Mouse (Mus musculus): ENCODE results near the gene Copg2.

Gene Copg2

DNA sequence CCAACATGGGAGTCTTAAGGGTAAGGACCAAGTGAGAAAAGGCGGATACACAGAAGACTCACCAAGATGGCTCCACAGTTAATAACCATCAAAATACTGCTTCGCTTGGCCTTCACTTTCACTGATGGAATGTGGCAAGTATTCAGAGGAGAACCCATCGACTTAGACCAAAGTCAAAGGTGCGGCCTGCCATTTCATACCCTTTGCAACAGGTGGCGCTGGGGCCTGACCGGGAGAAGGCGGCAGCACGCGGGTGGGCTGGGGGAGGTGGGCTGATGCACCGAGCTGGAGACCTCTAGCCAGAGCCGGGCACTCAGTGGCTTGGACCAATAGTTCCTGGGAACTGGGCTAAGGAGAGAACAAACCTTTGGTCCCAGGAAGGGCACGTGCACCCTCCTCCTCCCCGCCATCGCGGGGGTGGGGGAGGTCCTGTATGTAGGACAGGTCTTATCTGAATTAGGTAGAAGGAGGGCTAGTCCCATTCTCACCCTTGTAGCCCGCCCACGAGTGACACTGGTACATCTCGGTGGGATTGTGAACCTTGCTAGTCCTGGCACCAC, 163.9 kb downstream of the Copg2 start:
- no peak for DNase-seq

DNA sequence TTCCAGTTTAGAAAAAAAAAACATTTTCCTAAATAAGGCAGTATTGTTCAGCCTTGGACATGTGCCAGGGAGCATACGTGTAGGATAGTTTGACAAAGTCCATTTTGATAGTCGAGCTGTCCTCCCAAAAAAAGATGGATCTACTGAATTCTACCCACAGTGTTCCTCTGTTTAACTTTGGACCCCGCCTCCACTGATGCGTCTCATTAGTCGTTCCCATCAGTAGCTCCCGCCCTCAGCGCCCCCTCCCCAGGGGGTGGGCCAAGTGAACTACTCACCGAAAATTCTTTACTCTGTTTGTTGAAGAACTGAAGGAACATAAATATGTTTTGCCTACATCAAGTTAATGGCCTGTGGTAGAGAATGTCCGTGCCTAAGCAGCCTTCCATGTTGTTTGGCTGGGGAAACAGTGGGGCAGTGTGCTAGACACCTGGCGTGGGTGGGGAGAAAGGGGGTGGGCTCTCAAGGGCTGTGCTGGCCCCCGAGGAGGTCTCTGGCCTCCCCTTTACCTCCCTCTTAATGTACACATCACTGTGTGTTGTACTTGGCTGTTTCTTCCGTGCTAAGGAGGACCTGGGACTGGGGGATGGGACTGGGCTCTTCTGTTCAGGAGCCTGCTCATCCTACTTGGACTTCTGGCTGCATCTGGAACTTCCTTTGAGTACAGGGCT, 166.2 kb downstream of the Copg2 start:
- DNase-seq = peak; percentile 52

DNA sequence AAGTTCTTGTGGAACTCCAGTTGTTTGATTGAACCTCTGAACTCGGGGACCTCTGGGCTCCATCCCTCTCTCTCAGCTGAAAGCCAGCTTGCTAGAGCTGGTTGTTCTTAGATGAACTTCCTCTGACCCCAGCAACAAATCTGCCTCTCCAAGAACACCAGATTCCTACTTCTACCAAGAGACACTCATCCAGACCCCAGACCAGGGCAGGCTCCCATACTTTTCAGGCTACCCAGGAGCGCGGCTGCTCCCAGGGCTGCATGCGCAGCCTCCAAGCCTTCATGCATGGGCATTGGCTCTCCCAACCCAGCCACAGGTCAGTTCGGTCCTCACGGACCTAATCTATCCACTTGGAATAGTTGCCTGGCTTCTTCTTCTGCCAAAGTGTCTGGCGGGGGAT, 173.3 kb downstream of the Copg2 start, which contains the start of gene Mest:
Gene Mest (plus strand): TSS at position 217 of the 400 bp plus-strand sequence.
- DNase-seq = no peak

DNA sequence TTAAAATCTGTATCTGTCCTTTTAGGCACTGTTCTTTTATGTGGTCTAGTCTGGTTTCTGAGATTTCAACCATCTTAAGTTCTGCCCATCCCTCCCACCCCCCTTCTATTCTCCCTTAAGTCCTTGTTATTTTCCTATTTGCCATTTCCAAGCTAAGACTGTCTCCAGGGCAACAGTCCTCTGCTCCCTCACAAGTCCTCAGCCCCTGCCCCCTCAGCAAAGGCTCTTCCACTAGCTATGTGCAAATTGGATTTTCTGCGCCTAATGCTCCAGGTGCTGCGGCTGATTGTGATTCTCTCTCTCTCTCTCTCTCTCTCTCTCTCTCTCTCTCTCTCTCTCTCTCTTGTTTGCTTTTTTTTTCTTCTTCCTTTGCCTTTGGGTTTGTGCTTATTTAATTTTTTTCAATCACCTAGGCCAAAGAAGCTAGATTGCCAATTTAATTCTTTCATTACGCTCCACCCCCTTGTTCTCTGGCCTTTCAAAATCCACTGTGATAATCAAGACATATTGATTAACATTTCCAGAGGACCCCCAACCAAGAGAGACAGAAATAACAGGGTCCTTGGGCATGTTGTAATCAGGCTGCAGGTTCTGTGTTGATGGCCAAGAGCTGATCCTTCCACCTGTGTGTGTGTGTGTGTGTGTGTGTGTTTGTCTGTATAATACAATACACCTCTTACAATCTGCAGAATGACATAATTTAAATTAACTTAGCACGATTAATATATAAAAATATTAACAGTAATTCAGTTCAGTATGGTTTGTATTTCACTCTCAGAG, 174.0 kb downstream of the Copg2 start:
- DNase-seq = no peak

DNA sequence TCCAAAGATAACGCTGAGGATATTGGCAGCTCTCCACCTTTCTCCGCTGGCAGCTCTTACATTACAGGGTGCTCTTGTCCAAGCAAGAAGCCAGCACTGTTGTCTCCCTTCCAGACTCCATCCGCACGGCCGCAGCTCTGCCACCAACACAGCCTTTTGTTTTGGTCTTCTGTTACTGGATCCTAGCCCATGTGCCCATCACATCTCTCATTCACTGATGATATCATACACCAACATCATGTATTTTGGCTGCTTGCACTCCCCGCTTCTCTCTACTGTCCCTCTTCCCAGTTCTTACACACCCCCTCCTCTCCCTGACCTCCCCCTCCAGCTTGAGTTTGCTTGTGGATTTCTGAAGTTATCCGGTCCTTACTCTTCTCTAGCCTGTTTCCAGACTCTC, 179.8 kb downstream of the Copg2 start:
- peak; percentile 11 for DNase-seq

DNA sequence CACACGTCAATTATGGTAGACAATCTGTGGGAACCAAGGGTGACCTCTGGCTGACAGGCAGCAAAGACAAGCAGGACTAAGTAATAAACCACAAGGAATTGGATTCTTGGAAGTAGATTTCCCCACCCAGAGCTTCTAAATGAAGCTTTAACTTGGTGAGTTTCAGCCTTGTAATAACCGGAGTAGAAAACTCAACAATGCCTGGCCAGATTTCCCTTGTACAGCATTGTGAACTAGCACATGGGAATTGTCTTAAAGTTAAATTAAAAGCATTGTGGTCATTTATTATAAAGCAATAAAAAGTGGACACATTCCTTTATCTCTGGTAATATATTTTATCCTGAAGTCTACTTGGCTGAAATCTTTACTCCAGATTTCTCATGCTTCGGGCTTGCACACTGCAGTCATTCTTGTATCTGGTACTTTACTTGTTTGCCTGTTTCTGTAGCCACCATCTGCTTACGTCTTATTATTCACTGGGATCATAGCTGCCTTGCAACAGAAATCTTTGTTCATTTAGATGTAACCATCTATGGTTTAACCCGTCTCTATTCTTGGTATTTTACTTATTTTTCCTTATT, 181.6 kb downstream of the Copg2 start:
- DNase-seq = peak; percentile 10

- no peak for DNase-seq
Observed at GRCm38 (mm10) chr6:30713896-30714295, 182.7 kb downstream of the Copg2 start.

- DNase-seq = no peak
Observed at GRCm38 (mm10) chr6:30713455-30713854, 183.1 kb downstream of the Copg2 start.

DNA sequence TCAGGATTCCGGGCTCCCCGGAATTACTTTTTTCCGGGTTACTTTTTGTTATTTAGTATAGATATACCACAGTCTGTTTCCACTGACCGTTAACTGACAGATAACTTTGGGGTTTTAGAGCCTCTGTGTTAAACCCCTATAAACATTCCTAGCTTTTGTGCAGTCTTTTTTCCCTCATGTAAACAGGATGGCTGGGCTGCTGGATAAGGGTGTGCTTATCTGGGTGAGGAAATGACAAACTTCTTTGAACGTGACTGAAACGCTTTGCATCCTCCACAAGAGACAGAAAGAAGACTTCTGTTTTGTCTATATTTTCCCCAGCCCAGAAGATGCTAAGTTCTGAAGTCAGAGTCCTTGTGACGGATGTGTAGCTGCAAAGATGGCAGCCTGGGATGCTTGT, 184.1 kb downstream of the Copg2 start:
- DNase-seq = no peak

- no peak for DNase-seq
Observed at GRCm38 (mm10) chr6:30711365-30711763, 185.2 kb downstream of the Copg2 start.

GRCm38 (mm10) chr6:30710371-30711364, 185.9 kb downstream of the Copg2 start:
- no peak for DNase-seq

GRCm38 (mm10) chr6:30709115-30709514, 187.5 kb downstream of the Copg2 start:
- no peak for DNase-seq

- no peak for DNase-seq
Observed at GRCm38 (mm10) chr6:30703977-30704602, 192.5 kb downstream of the Copg2 start.

DNA sequence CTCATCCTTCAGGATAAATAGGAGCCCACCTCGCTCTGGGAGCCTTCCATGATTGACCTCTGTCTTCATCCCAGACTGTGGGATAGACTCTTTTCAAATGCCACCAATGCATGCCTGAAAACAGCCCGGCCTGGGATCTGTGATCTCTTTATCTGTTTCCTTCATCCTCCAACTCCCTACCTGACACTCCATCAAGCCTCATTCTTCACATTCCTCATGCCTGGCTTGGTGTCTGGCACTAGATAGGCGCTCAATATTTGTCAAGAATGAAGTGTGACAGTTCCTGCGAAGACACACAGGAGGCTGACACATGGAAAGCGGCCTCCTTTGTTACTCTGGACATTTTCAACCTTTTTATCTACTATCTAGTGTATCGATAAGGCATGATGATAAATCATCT, 193.1 kb downstream of the Copg2 start:
- no peak for DNase-seq

DNA sequence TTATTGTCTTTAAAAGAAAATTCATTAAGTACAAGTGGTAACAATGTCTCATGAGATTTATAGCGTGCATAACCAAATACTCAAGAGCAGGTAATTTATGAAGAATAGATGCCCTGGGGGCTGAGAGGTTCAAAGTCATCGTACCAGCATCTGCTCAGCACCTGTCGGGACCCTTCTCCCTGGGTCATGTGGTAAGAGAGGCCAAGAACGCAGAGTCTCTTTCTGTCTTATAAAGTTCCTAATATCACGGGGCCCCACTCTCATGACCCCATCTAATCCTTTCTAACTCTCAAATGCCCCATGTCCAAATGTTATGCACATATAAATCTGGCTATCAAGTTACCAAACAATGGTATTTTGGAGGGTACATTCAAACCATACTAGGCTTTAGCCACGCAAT, 193.7 kb downstream of the Copg2 start:
- DNase-seq = no peak

DNA sequence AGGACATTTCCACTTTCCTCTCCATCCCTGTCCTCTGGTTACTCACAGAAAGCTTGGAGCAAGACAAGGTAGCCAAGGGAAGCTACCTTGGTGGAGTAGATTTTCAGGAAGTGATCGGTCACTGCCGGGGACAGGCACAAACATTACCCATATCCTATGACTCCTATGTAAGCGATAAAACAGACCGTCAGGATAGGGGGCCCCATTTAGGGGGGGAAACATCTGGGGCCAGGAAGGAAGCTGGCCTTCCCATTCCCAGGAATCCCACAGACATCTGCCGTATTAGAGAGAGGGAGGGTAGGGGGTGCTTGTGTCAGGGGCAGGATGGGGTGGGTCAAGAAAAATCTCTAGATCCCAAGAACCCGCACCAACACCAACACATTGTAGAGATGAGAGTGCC, 196.4 kb downstream of the Copg2 start:
- peak; percentile 45 for DNase-seq

GRCm38 (mm10) chr6:30698036-30698435, 198.6 kb downstream of the Copg2 start:
- no peak for DNase-seq

Data from kidney, postnatal 10 days (tissue).